Mouse (Mus musculus) brain, embryonic 14.5 days (tissue): ENCODE data around the gene Hs1bp3. TPM values are rescaled to one million over a fixed set of nuclear protein-coding genes. Genes with fewer than 3 reads are reported as not detected.
A peak's percentile ranks its signal among the peaks of the same experiment; 100 is the strongest.

Source experiments
- DNase-seq: peaks from one replicate; pipeline ENCODE4 v3.0.0-alpha.2; 2011; ENCODE audit warnings: low read depth
- CTCF ChIP-seq: fragments of 200-500 bp; IDR thresholded peaks from 2 replicates; pipeline ENCODE4 v1.5.1; 2012; ENCODE audit warnings: inconsistent platforms, mild to moderate bottlenecking, moderate library complexity, borderline replicate concordance; ENCODE audit not compliant: insufficient read depth, insufficient read length; ENCODE audit errors: extremely low read depth
- POLR2A ChIP-seq: fragments of 200-500 bp; IDR thresholded peaks from 2 replicates; pipeline ENCODE4 v1.6.1; 2012; ENCODE audit warnings: mild to moderate bottlenecking, inconsistent platforms, borderline replicate concordance; ENCODE audit not compliant: poor library complexity, insufficient read depth, insufficient read length, severe bottlenecking; ENCODE audit errors: extremely low read depth
- polyA plus RNA-seq: library from polyadenylated mRNA; depleted of rRNA; stranded (reverse); fragments of >200 nt; gene quantifications from 2 replicates; pipeline ENCODE4 v1.2.3, GENCODE M21; 2012; rRNA removed

Gene Hs1bp3
- polyA plus RNA-seq, 1 experiment = 11.7 TPM

DNA sequence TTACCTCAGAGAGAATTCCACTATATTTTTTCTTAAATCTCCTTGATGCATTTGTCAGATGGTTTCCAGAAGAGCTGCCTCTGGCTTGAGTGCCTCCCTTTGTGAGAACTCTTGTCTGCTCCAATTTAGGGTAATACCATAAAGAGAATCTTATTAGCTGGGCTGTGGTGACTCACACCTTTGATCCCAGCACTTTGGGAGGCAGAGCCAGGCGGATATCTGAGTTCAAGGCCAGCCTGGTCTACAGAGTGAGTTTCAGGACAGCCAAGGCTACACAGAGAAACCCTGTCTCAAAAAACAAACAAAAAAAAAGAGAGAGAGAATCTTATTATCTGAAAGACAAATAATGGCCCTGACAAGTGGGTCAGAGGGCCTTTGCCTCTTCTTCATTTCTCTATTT lies 63.9 kb downstream of the Hs1bp3 start:
- DNase-seq = no peak
- TF ChIP-seq CTCF (no peak), POLR2A (no peak)

DNA sequence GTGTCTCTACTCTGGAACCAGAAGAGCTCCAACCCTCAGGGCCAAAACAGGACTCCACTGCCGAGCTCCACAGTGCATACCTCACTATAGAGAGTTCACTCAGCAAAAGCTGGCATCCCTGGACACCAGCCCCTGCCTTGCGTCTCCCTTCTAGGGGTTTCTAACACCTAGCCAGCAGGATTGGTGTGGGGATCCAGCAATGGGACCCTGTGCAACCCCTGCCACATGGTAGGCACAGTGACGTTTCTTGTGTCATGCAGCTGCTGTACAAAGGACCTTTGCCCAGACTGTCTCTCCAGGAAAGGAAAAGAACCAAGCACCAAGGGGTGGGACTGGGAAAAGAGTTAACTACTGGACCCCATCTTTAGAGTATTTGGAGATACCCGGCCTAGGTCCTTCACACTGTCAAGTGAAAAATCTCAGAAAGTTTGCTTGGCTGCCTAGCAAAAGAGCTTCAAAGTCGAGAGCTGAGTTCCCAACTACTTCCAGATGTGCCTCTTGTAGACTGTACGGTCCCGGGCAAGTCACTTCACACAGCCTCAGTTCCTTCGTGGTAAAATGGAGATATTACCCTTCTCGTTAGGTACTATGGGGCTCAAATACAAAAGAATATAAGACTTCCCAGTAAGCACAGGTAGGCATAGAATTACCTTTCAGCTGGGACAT lies 64.9 kb downstream of the Hs1bp3 start:
- TF ChIP-seq POLR2A = no peak
- no peak for TF ChIP-seq CTCF
- no peak for DNase-seq

DNA sequence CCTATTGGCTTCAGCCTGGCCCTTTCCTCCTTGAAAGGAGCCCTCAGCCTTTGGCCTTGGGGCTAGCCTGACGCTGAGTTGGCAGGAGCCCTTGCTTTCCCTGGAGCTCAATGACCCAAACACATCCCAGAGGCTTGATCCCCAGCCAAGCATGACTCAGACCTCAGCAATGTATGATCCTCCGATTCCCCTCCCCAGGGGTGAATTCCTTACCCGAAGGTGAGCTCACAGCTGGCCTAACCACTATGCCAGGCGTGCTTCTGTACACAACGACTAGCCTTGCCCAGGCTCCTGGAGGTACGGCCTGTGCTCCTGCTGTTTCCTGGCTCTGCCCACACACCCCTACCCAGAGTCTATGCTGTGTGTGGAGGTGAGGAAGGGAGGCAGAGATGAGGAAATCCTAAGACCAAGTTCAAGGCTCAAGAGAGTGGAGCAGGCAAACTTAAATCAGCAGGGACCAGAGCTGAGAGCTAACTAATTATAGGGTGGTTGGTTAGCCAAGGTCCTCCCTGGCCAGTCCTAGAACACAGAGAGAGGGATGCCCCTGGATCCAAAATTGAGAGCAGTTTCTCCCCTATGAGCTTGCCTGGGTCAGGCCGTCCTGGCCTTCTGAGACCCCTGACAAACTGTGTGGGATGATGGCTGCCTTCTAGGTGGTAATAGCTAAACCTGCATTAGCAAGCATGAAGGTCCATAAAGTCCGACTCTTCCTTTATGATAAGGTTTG lies 66.7 kb downstream of the Hs1bp3 start:
- TF ChIP-seq POLR2A = no peak
- TF ChIP-seq CTCF = no peak
- DNase-seq = peak; percentile 43

DNA sequence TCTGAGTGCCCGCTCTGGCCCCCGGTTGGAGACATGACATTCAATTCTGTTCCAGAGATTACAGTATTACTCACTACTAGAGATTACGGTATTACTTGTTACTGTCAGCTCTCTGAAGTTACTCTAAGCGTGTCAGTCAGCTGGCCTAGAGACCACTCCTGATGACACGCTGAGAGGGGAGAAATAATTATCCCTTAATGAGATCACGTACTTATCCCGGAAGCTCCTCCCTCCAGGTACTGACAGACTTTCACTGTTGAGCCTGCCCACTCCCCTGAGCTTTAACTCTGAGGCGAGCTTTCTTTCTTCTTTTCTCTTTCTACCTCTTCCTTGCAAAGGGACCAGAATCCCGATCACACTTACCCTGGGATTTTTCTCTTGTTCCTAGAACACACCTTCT lies 67.7 kb downstream of the Hs1bp3 start:
- DNase-seq = no peak
- TF ChIP-seq CTCF = no peak
- TF ChIP-seq POLR2A = no peak

DNA sequence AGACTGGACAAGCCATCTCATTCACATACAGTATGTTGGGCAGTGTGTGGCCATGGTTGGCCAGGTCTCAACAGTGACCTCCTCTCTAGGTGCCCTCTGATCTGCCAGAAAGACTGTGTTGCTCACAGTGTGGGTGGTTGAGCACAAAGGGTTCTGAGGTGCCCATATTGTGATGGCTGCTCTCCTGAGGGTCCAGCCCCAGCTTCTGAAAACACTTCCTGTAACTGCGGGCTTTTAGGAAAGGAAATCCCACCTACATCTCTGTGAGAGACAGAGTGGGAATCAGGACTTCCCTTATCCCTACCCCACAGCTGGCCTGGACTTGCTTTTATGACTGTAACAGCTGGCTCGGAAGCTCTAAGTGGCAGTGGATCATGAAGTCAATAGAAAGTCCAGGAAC lies 68.7 kb downstream of the Hs1bp3 start:
- TF ChIP-seq CTCF = no peak
- no peak for TF ChIP-seq POLR2A
- DNase-seq = no peak

DNA sequence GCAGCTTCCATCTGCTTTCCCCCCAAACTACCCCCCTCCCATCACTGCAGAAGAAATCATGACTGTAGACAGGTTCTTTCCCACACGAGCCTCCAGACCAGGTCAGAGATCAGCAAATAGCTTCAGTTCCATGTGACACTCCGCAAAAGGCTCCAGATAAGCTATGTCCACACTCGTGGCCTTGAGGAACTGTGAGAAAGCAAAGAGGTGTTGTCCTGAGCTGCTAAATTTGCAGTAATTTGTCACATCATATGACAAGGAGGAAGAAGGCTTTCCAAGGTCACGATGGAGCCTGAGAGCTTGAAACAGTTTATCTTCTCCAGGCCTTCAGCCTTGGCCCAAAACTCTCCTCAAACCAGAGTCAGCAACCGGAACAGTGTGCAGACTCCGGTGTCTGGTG lies 70.6 kb downstream of the Hs1bp3 start:
- DNase-seq = no peak

DNA sequence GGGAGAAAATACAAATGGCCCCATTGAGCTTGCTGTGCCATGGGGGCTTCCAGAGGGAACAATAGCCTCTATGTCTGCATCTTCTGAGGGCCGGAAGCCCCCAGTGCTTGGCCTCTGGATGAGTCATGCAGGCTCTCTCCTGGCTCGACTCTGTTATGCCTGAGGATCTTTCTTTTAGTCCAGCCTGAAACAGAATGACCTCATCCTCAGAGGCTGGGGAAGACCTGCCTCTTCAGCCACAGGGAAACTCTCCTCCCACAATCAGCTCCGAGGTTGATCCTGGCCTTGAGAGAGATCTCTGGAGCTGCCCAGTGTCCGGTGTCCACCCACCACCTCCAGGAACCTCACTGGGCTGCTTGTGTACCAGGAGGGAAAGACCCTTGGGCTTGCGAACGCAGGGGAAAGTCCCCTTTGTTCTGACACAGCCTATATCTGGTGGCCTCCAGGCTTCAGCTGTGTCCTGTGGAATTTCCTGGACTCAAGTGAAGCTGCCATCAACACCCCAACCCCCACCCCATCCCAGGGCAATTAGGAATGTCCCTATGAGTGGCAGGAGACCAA lies 73.3 kb downstream of the Hs1bp3 start:
- TF ChIP-seq CTCF (no peak), POLR2A (no peak)
- peak; percentile 57 for DNase-seq

More for the DNA sequence above, 70.6 kb downstream of the Hs1bp3 start:
- TF ChIP-seq CTCF = no peak
- no peak for TF ChIP-seq POLR2A

DNA sequence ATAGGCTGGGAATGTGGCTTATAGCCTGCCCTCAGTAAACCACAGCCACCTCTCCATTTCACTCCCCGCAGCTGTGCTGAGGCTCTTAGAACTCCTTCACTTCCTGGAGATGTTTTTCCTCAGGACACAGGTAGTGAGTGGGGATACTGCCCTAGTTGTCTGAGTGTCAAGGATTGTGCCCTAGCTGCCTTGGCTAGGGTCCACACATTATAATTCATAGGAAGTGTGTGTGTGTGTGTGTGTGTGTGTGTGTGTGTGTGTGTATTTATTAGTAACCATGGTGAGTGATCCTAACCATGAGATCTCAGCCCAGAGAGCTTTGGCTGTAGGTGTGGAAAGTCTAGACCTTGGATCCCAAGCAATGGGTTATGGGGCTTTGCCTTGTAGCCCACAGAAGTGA lies 74.0 kb downstream of the Hs1bp3 start:
- TF ChIP-seq CTCF = no peak
- TF ChIP-seq POLR2A = no peak
- DNase-seq = no peak

DNA sequence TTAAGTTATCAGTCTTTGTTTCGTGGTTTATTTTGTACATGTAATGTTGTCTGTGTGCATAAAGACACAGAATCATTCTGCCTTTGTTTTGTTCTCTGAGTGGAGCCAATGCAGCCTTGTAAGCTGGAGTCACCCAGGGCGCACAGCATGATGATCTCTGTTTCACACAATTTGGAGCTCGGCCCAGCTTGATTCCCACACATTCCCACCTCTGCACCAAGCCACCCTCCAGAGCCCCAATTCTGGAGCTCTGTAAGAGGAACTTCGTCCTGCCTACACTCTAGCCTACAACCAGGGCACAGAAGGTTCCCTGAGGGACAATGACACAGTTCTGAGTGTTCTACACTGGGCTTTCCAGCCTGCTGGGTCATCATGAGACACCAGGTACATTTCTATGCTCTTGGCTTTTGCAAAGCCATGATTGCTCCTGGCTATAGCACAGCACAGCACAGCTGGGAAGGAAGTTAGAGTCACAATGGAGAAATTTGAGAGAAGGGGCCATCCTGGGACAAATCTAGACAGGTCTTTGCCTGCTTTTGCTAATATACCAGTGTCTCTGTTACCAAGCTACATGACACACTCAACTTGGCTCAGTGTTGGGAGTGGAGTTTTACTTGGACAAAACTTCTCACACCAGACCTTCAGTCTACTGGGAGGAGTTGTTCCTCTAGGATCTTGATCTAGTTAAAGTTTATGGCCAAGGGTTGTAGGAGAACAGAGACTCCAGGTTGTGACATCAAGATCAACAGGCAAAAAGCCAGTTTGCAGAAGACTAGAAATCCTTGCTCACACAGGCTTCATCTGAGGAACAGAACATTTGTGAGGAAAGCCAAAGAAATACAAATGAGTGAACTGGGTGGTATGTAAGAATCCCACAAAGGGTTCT lies 75.5 kb downstream of the Hs1bp3 start:
- no peak for TF ChIP-seq POLR2A
- TF ChIP-seq CTCF = no peak
- DNase-seq = no peak

DNA sequence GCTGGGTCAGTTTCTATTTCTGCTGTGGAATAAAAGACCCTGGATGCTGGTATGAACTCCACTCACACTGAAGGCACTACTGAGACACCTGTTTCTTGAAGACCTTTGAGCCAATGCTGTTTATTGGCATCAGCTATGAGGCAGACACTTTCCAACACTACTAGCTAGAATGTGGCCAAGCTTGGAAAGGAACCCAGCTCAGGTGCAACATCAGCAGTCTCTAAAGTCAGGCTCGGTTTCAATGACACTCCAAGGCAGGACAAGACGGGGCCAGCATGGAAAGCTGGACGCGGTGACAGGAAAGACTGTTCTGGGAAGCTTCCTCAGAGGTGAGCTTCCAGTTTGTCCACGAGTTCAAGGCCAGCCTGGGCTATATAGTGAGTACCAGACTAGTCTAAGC lies 80.0 kb downstream of the Hs1bp3 start:
- no peak for DNase-seq
- TF ChIP-seq POLR2A (no peak), CTCF (no peak)

Other genes starting within 250 kb of the Hs1bp3 start
- gene Ldah, start 105.3 kb upstream of the Hs1bp3 start, polyA plus RNA-seq = 47.7 and 47.9 TPM in 2 replicates
- 0.45 and 0.98 TPM in 2 replicates for gene Gdf7, start 11.5 kb upstream of the Hs1bp3 start, polyA plus RNA-seq
- gene Rhob, start 186.6 kb downstream of the Hs1bp3 start, polyA plus RNA-seq = 239 and 265 TPM in 2 replicates